Mouse (Mus musculus) NIH3T3 (cell line): Measurements from ENCODE around the gene AI854703.

ENCODE experiments used
- DNase-seq: peaks from one replicate; pipeline ENCODE4 v3.0.0-alpha.2; 2012; ENCODE audit warnings: low read depth

Gene AI854703

DNA sequence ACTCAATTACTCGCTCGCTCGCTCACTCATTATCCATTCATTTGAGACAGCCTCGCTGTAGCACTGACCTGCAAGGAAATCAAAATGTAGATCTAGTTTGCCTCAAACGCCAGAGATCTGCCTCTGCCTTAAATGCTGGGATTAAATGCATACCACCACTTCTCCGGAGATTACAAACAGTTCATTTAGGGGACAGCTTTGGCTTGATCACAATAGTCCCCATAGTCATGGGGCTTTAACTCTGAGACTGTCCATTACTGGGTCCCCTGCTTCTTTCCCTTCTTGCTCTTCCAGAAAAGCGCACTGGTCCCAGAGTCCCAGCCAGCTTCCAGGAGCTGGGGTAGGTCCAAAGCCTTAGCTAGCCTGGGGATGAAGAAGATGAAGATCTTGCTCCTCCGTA is at the start of gene AI854703:
TSS of gene AI854703 (plus strand) at position 301 of the 400 bp plus-strand sequence.
- DNase-seq, result no peak

- DNase-seq, result peak; percentile 30
Measured at GRCm38 (mm10) chr6:48578736-48579135, 47.8 kb upstream of the AI854703 start.

DNA sequence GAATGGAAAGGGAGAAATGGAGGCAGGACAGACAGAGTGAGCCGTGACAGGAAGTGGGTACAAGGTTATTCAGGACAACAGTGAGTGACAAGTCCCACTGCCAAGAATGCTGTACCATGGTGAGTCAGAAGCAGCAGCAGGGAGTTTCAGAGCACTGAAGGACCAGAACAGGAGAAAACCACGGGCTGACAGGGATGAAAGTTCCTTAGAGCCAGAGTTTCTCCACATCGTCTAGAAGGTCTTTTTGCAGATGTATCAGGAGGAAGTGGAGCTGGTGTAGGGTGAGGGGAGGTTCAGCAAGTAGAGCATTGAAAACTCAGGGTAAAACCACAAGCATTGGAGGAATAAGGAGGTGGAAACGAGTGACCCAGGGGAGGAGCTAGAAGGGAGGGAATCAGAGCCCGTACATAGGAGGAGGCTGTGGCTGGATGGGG is 47.3 kb upstream of the AI854703 start:
- peak; percentile 73 for DNase-seq

- no peak for DNase-seq
Measured at GRCm38 (mm10) chr6:48581257-48581656, 45.3 kb upstream of the AI854703 start.

GRCm38 (mm10) chr6:48582037-48582436 is 44.5 kb upstream of the AI854703 start:
- peak; percentile 87 for DNase-seq

GRCm38 (mm10) chr6:48589194-48589750 is 37.3 kb upstream of the AI854703 start, which contains the start of gene Gm45021:
TSS of gene Gm45021 (plus strand) at chr6:48589610.
- no peak for DNase-seq

GRCm38 (mm10) chr6:48591221-48591845 is 35.2 kb upstream of the AI854703 start:
- DNase-seq, result no peak

GRCm38 (mm10) chr6:48591871-48592270 is 34.7 kb upstream of the AI854703 start:
- DNase-seq, result no peak

- DNase-seq, result peak; percentile 96
Measured at GRCm38 (mm10) chr6:48593158-48594042, 33.2 kb upstream of the AI854703 start, which contains the start of the genes Repin1 and Gm44965. TSS of gene Repin1 (plus strand) at chr6:48593883. TSS of gene Gm44965 (plus strand) at chr6:48593941.

GRCm38 (mm10) chr6:48594043-48594738 is 32.4 kb upstream of the AI854703 start:
- peak; percentile 74 for DNase-seq

- peak; percentile 32 for DNase-seq
Measured at GRCm38 (mm10) chr6:48595278-48595677, 31.3 kb upstream of the AI854703 start.

DNA sequence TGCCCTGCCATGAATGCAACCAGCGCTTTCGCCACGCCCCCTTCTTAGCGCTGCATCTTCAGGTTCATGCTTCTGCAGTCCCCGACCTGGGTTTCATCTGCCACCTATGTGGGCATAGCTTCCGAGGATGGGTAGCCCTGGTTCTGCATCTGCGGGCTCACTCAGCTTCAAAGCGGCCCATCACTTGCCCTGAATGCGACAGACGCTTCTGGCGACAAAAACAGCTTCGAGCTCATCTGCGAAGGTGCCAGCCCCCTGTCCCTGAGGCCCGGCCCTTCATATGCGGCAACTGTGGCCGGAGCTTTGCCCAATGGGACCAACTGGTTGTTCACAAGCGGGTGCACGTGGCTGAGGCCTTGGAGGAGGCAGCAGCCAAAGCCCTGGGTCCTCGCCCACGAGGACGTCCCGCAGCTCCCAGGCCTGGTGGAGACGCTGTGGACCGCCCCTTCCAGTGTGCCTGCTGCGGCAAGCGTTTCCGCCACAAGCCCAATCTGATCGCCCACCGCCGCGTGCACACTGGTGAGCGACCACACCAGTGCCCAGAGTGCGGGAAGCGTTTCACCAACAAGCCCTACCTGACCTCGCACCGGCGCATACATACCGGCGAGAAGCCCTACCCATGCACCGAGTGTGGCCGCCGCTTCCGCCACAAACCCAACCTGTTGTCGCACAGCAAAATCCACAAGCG is 29.9 kb upstream of the AI854703 start:
- no peak for DNase-seq

DNA sequence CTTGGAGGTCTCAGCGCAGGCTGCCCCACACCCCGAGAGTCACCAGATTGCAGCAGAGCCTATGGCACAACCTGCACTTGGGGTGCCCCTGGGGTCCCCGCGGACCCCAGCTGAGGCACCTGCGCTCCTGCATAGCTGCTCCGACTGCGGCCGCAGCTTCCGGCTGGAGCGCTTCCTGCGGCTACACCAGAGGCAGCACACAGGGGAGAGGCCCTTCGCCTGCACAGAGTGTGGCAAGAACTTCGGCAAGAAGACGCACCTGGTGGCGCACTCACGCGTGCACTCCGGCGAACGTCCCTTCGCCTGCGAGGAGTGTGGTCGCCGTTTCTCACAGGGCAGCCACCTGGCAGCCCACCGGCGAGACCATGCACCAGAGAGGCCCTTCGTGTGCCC is 29.3 kb upstream of the AI854703 start:
- DNase-seq, result no peak

- no peak for DNase-seq
Measured at GRCm38 (mm10) chr6:48600594-48600993, 26.0 kb upstream of the AI854703 start.

GRCm38 (mm10) chr6:48601271-48602079 is 25.1 kb upstream of the AI854703 start, which contains the start of gene Zfp775:
TSS of gene Zfp775 (plus strand) at chr6:48602063.
- DNase-seq, result peak; percentile 97

- DNase-seq, result peak; percentile 68
Measured at GRCm38 (mm10) chr6:48602080-48602741, 24.4 kb upstream of the AI854703 start.

- DNase-seq, result no peak
Measured at GRCm38 (mm10) chr6:48608124-48608523, 18.4 kb upstream of the AI854703 start.

GRCm38 (mm10) chr6:48609512-48609911 is 17.1 kb upstream of the AI854703 start:
- no peak for DNase-seq

GRCm38 (mm10) chr6:48610657-48611056 is 15.9 kb upstream of the AI854703 start:
- DNase-seq, result no peak

DNA sequence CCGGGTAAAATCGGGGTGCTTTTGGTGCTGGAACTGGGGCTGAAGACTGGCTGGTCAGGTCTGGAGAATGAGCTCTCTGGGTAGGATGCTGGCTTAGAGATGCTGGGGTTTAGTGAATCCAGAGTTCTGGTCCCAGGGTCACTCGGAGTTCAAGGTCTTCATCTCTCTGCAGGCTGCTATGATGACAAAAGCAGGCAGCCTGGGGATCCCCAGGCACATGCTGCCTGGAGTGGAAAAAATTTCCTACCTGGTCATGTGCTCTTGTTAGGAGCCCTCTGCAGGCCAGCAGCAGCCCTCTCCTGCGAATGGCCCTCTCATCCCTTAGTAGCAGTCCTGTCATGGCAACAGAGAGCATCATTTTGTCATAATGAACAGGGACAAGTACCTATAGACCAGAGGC is 13.1 kb upstream of the AI854703 start:
- DNase-seq, result no peak
